Mouse (Mus musculus) CH12.LX (cell line): ENCODE measurements around the gene Tulp1.

Experiments
- CTCF ChIP-seq, 2 experiments: IDR thresholded peaks in 1 of 2; conservative IDR thresholded peaks in 1 of 2; 2 replicates each; pipeline ENCODE4 v1.5.1; 2011 to 2012; ENCODE audit warnings: low read depth in 2 of 2, low read length in 2 of 2, improper control_type of control experiment in 1 of 2, inconsistent platforms in 1 of 2, mild to moderate bottlenecking in 1 of 2, moderate library complexity in 1 of 2
- ELF1 ChIP-seq: IDR thresholded peaks from 2 replicates; pipeline ENCODE4 v1.6.1; 2014; ENCODE audit warnings: low read depth, mild to moderate bottlenecking, inconsistent platforms, low read length, improper control_type of control experiment
- NRF1 ChIP-seq: IDR thresholded peaks from 2 replicates; pipeline ENCODE4 v1.6.1; 2014; ENCODE audit warnings: low read depth, mild to moderate bottlenecking, inconsistent platforms, low read length, improper control_type of control experiment, moderate library complexity
- SMC3 ChIP-seq: IDR thresholded peaks from 2 replicates; pipeline ENCODE4 v1.6.1; 2011; ENCODE audit warnings: low read depth, low read length, improper control_type of control experiment

GRCm38 (mm10) chr17:28408251-28408918, 43.4 kb upstream of the Tulp1 start:
- TF ChIP-seq CTCF (conservative IDR thresholded peaks at IDR 0.05 in 1 of 2, IDR thresholded peaks at IDR 0.05 in 1 of 2; ENCODE audit: low read depth in 2 of 2, low read length in 2 of 2) (peak in 1 of 2 experiments; percentile 28; a peak in 1 of 4 replicates), SMC3 (no peak), ELF1 (no peak), NRF1 (no peak)
